ENCODE assay signal across 8 mouse cellular contexts in the genomic region with DNA sequence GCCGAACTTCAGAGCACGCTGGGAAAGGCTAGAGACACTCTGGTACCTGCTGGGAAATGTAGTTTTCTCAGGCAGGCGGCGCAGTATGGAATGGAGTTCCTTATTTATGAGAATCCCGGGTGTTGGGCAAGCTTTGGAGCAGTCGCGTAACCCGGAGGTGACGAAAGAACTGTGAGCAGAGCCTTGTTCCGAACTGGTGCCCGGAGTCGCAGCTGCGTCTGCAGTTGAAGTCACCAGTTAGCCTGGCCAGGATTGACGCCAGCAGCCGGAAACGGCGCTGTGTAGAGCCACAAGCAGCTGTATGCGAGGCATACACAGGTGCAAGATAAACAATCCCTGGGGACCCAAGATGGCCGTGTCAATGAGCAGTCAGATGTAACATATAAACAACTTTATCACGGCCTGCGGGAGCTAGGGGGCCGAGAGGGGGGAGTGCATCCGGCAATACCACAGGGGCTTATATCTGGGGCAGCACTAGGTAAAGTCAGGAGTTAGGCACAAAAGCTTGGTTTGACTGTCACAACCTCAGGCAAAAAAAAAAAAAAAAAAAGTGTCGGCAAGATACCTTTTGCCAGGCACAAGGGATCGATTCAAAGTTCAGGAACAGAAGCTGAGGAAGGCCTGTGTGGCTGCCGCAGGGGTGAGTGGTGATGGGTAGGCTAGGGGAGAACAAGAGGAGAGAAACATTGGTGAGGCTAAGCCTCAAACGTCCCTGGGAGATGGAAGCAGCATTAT. TPM values are rescaled to one million over a fixed set of nuclear protein-coding genes. Genes with fewer than 3 reads are reported as not detected.
DNase-seq lines count a peak whose midpoint lies in the region; ATAC-seq lines count a peak whose summit lies in the region.

A gene (minus strand): TSS at position 162 of the 735 bp plus-strand sequence.

- ATAC-seq in megakaryocyte, adult 5-6 weeks (ENCODE audit: poor library complexity, severe bottlenecking), result peak; percentile 97

- peak; percentile 71 to 77 for DNase-seq in adrenal gland, adult 18-20 months (ENCODE audit: low spot score in 2 of 2)
- peak; percentile 93 for DNase-seq in embryo, embryonic 10.5 days (ENCODE audit: low spot score)
- DNase-seq in gastrocnemius, postnatal 10 days, result peak; percentile 67
- peak; percentile 92 for DNase-seq in induced T-regulatory cell, adult 2 months (ENCODE audit: low read depth)
- peak; percentile 71 to 95 for DNase-seq in left cerebral cortex, adult 8-10 months (ENCODE audit: low spot score in 2 of 2)
- DNase-seq in right cerebral cortex, adult 18-20 months, result peak; percentile 94
- peak; percentile 86 for DNase-seq in urinary bladder, postnatal 14 days (ENCODE audit: low spot score)

RNA-seq across cellular contexts. Expression of the gene that starts here (rescaled TPM):
- total RNA-seq in adrenal gland, adult 18-20 months (2021), result 10 to 100 TPM in 1 of 2 experiments, 1 to 10 TPM in 1; 8.2 to 11.1 TPM
- 1 to 10 TPM; 4.3 to 4.7 TPM for total RNA-seq in gastrocnemius, postnatal 10 days (2021)
- 10 to 100 TPM in 2 of 4 experiments, 1 to 10 TPM in 2; 7.9 to 11.9 (median 9.5) TPM for total RNA-seq in left cerebral cortex, adult 8-10 months (2022)
- 5.4 and 5.5 TPM in 2 replicates for total RNA-seq in megakaryocyte, adult 5-6 weeks (2015)
- total RNA-seq in megakaryocyte, adult 5-6 weeks (2017), result 2.1 and 4.1 TPM in 2 replicates

Comparison
In these comparisons a context has a peak if more than half of its experiments do, and no peak if none do; other contexts are left out.
1. Peak in every context shown above with its lines: DNase-seq and ATAC-seq.